Mouse (Mus musculus) lung, adult 18-20 months (tissue): ENCODE data around the gene Kcnd2.
"Not testable (repeated sequence)": the region's sequence is repeated elsewhere in the genome, so short reads cannot be mapped to it uniquely, and the experiment has no call there.

ENCODE experiments used
- DNase-seq, 2 experiments: peaks; one replicate each; pipeline ENCODE4 v3.0.0; 2022; ENCODE audit warnings: mixed read lengths in 2 of 2

The Kcnd2 gene

GRCm38 (mm10) chr6:21215491-21216191 is at the start of gene Kcnd2:
TSS of gene Kcnd2 (plus strand) at chr6:21215503.
- no peak for DNase-seq

- no peak for DNase-seq
Measured at GRCm38 (mm10) chr6:21166611-21167010, 48.7 kb upstream of the Kcnd2 start.

- DNase-seq, result no peak
Measured at GRCm38 (mm10) chr6:21195341-21195740, 20.0 kb upstream of the Kcnd2 start.

GRCm38 (mm10) chr6:21213865-21214672 is 1.2 kb upstream of the Kcnd2 start:
- DNase-seq, result no peak

- no peak for DNase-seq
Measured at GRCm38 (mm10) chr6:21214673-21215490, 421 bp upstream of the Kcnd2 start.

GRCm38 (mm10) chr6:21216206-21217020 is 1.1 kb downstream of the Kcnd2 start:
- no peak for DNase-seq

- no peak for DNase-seq
Measured at GRCm38 (mm10) chr6:21217156-21217555, 1.9 kb downstream of the Kcnd2 start.

- DNase-seq, result no peak
Measured at GRCm38 (mm10) chr6:21226124-21226523, 10.8 kb downstream of the Kcnd2 start.

- no peak for DNase-seq
Measured at GRCm38 (mm10) chr6:21259031-21259430, 43.7 kb downstream of the Kcnd2 start.

GRCm38 (mm10) chr6:21267897-21268296 is 52.6 kb downstream of the Kcnd2 start:
- DNase-seq, result no peak

- no peak for DNase-seq
Measured at GRCm38 (mm10) chr6:21277343-21277933, 62.1 kb downstream of the Kcnd2 start.

- no peak for DNase-seq
Measured at GRCm38 (mm10) chr6:21304943-21305342, 89.6 kb downstream of the Kcnd2 start.

- no peak for DNase-seq
Measured at GRCm38 (mm10) chr6:21310159-21310558, 94.9 kb downstream of the Kcnd2 start.

GRCm38 (mm10) chr6:21321407-21321806 is 106.1 kb downstream of the Kcnd2 start:
- no peak for DNase-seq

GRCm38 (mm10) chr6:21322211-21322610 is 106.9 kb downstream of the Kcnd2 start:
- DNase-seq, result no peak

GRCm38 (mm10) chr6:21325251-21325650 is 109.9 kb downstream of the Kcnd2 start:
- DNase-seq, result no peak

- DNase-seq, result no peak
Measured at GRCm38 (mm10) chr6:21327081-21327737, 111.9 kb downstream of the Kcnd2 start.

- not testable (repeated sequence) for DNase-seq
Measured at GRCm38 (mm10) chr6:21385298-21385697, 170.0 kb downstream of the Kcnd2 start.

GRCm38 (mm10) chr6:21391776-21392175 is 176.5 kb downstream of the Kcnd2 start:
- no peak for DNase-seq

- DNase-seq, result no peak
Measured at GRCm38 (mm10) chr6:21413656-21414055, 198.4 kb downstream of the Kcnd2 start.

GRCm38 (mm10) chr6:21418246-21418645 is 202.9 kb downstream of the Kcnd2 start:
- no peak for DNase-seq
